Mouse (Mus musculus) retina, postnatal 7 days (tissue): ENCODE data around the gene Unc13d.

Source experiments
- DNase-seq: peaks from one replicate; pipeline ENCODE4 v3.0.0-alpha.2; 2012; ENCODE audit warnings: low read depth, low spot score

Unc13d gene

DNA sequence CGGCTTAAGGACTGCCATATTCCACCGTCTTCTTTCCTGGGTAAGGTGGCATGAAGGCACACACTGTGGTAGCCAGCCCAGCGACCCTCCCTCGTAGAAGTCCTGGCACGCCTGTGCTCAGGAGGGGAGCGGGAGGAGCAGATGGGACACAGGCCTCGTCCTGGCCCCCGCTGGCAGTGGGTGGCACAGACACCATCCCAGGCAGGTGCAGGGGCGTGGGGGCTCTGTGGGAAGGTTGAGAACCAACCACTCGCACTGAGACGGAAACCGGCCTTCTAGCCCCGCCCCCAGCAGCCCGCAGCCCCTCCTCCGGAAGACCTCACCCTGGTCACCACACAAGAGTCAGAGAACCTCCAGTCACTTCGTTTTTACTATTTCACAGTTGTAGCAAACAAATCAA lies 460 bp upstream of the Unc13d start:
- no peak for DNase-seq

DNA sequence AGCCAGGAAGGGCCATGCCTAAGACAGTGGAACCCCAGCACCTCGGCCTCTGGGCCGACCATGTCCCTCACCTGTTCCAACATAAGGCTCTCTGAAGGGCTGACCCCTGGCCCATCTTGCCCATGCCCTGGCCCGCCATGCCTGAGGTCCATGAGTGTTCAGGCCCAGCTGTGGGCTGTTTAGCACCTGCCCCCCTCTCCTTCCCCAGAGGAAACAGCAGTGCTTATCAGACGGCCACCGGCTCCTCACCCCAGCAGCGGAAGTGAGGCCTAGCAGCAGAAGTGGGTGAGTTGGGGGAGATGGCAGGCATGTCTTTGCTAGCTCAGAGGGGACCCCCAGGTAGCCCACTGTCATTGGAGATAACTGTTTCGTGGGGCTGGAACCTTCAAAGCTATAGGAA lies 925 bp downstream of the Unc13d start:
- DNase-seq, result no peak

DNA sequence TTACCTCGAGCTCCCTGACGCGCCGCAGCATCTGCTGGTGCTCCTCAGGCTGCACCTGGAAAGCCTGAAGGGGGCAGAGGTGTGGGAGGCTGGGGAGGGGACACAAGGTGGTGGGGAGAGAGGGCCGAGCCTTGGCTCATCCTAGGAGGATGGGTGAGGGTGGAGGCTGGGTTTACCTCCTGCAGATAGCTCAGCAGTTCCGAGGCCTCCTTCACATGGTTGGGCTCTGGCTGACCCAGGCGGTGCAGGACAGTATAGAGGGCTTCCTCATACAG lies 1.6 kb downstream of the Unc13d start:
- no peak for DNase-seq

DNA sequence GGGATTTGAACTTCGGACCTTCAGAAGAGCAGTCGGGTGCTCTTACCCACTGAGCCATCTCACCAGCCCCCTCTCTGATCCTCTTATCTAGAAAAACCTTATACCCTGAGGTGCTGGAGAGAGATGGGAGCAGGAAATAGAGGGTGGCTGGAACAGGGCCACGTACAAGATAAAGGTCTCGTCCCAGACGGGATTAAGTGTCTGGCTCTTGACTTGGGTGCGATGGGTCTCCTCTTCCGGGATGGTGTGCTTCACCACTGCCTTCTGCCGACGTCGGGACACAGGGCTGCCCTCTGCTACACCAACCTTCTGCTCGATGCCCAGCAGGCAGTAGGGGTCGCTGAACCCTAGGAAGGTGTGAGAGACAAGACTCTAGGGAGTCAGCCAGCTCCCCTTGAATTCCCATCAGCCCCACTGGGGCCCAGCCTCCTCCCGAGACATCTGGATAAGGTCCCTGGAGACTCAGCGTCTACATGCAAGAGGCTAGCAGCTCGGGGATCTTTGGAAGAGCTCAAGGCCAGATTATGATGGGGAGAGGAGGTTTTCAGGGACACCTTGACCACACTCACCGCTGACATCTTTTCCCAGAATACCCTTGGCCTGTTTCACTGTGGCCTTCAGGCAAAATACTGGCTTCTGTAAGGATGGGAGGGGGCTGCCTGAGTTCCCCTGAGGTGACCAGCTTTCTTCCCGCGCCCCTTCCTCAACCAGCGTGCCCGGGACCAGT lies 2.1 kb downstream of the Unc13d start:
- DNase-seq, result no peak

DNA sequence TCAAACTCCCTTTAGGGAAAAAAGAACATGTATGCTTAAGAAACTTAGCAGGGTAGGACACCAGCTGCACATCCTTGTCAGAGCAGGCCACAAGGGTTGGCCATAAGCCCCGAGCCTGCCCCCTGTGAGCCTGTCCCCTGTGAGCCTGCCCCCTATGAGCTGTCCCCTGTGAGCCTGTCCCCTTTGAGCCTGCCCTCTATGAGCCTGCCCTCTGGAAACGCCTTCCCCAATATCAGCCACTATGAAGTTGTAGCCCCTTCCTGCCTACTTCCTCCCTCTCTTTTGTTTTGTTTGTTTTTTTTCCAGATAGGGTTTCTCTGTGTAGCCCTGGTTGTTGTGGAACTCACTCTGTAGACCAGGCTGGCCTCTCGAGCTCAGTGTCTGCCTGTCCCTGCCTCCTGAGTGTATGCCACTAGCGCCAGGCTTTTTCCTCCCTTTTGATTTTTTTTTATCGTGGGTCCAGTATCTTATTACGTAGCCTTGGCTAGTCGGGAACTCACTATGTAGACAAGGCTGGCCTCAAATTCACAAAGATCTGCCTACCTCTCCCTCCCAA lies 3.2 kb downstream of the Unc13d start:
- DNase-seq, result no peak

DNA sequence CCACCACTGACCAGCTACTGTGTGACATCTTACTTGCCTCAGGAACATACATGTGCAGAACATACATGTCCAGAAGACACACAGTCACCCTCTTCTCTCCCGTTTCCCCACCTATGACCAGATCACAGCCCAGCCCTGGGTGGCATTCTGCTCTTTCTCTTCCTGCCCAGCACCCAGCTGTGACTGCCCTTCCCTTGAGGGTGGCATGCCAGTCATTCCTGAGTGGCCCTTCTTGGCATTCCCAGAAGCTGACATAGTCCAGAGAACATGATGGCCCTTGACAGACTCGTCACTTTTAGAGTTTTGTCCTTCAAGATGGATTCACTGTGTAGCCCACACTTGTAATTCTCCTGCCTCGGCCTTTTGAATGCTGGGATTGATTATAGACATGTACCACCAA lies 5.2 kb downstream of the Unc13d start:
- DNase-seq, result no peak

DNA sequence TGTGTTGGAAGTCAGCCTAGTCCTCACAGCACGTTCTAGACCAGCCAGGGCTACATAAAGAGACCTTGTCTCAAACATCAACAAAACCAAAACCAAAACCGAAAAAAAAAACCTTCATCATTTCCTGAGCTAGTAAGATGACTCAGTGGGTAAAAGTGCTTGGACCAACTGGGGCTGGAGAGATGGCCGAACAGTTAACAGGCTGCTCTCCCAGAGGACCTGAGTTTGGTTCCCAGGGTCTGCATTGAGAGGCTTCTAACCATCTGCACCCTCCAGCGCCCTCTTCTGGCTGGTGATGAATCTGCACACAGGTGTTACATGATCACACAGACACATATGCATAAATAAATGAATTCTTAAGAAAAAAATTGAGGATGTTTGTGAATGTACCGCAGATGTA lies 6.3 kb downstream of the Unc13d start:
- DNase-seq, result no peak

DNA sequence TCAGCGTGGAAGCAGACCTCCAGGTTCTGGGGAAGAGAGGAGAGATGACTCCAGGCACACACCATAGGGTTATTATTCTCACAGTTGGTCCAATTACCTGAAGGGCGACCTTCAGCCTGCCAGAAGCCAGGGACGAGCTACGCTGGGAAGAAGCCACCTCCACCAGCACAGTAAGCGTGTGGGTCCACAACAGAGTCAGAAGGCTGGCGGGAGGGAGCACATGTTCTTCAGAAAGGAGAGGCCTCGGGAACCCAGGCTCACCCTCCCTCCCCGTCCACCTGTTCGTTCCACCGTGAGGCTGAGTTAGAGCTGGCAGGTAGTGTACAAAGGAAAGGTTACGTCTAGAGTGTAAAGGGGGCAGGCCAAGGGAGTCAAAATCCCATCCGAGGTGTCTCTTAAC lies 12.4 kb downstream of the Unc13d start:
- no peak for DNase-seq

DNA sequence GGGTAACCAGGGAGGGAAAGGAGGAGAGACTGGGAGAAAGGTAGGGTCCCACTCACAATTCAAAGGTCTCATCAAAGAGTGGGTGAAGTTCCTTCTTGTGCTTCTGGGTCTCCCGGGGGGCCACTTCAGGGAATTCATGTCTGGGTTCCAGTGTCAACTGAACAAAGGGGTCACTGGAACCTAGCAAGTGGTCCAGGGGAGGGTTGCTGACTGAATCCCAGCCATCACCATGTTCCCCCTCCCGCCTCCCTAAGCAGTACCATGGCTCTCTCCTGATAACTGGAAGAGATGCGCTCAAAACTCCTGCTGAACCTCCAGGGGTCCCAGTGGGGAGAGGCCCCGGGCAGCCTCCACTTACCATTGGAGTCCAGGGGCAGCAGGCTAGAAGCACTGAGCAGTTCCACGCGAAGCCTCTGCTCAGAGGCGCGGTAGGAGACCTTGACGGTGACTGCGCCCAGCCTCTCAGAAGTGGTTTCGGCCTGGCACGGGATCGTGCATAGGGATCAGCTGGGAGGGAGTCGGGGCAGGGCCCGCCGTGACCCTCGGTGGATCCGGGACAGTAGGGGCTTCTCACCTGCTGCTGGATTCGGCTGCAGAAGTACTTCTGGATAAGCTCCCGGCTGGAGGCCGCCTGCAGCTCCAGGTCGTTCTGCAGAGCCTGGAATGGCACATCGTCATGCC lies 13.4 kb downstream of the Unc13d start:
- no peak for DNase-seq

DNA sequence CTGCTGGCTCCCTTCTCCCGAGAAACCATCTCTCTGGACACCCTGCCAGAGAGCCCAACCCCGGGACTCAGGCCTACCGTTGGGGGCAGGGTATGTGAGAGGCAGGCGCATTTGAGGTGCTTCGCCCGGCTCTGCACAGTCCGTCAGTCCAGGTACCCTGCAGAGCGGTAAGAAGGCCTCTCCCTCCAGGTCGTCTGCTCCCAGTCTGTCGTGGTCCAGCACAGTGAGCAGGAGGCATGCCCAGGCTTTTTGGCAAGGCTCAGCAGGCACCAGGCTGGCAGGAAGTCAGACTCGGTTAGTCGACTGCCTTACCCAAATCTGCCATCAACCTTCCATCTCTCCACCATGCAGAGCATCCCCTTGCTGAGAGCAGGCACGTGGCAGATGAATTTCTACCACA lies 14.2 kb downstream of the Unc13d start:
- DNase-seq, result no peak

DNA sequence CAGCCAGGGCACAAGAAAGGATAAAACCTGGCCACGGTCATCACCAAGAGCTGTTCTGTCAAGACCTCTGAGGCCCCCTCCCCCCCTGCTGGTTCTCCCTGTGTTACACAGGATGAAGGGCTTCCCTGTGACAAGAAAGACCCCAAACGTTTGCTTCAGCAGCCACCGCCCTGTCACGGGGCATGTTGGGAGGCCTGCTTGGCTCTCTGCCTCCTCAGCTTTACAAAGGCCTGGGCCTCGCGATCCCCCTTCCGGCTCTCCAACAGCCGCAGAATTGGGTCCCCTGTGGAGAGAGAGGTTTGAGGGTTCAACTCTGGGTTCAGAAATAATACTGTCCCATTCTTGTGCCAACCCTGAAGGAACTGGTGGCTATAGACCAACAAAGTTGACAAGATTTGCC lies 15.2 kb downstream of the Unc13d start:
- no peak for DNase-seq

DNA sequence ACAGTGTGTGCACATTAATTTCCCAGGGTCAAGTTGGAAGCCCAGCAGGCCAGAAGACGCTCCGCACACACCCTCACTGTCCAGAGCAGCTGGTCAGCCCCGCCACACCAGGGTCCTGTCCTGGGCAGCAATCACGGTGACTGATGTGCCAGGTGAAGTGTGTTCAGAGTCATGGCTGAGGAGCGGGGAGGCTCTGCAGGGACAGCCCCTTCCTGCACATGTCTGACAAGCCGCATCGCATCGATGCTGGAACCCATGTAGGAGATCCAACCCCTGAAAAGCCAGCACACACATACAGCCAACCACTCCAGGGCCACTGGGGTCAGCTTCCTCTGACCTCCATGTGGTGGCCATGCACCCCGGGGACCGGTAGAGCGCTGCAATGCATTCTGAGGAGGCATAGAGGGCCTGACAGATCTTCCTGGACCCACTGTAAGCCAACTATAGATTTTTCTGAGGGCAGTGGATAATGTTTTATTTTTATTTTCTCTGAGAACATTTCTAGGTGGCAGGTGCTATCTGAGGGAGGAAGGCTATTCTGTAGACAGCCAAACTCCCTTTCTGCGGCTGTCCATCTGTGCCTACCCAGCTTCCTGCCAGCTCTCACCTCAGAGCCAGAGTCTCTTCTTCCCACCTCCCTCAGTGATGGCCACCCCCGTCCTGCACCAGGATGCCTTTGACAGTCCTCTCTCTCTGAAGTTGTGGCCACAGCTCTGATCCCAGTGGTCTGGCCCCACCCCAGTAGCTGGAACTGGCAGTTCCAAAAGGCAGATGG lies 15.9 kb downstream of the Unc13d start:
- no peak for DNase-seq

DNA sequence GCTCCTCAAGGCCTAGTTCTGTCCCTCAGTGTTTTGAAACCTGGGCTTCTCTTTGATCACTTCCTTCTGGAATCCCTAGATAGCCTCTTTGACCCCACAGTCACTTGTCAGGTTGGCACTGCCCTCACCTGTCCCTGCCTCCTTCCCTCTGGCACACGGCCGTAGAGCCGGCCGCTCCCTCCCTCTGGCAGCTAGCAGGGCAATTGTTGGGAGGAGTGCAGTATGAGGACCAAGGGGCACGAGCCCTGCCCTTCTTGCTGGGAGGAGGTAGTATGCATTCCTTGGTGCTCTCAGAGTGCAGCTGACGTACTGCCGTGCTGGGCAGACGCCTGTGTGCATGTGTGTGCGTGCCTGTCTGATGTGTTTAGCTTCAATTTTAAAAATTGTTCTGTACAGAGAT lies 17.2 kb downstream of the Unc13d start:
- no peak for DNase-seq

DNA sequence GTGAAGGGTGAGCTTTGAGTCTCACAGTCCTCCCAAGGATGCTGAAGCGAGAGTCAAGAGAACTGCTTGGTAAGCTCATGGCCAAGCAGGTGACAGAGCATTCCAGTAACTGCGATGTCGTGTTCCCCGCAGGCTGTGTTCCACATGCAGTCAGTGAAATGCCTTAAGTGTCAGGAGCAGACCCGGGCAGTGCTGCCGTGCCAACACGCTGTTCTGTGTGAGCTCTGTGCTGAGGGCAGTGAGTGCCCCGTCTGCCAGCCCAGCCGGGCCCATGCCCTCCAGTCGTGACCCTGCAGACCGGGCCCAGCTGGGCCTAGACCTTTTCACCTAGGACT lies 18.1 kb downstream of the Unc13d start:
- DNase-seq, result no peak

DNA sequence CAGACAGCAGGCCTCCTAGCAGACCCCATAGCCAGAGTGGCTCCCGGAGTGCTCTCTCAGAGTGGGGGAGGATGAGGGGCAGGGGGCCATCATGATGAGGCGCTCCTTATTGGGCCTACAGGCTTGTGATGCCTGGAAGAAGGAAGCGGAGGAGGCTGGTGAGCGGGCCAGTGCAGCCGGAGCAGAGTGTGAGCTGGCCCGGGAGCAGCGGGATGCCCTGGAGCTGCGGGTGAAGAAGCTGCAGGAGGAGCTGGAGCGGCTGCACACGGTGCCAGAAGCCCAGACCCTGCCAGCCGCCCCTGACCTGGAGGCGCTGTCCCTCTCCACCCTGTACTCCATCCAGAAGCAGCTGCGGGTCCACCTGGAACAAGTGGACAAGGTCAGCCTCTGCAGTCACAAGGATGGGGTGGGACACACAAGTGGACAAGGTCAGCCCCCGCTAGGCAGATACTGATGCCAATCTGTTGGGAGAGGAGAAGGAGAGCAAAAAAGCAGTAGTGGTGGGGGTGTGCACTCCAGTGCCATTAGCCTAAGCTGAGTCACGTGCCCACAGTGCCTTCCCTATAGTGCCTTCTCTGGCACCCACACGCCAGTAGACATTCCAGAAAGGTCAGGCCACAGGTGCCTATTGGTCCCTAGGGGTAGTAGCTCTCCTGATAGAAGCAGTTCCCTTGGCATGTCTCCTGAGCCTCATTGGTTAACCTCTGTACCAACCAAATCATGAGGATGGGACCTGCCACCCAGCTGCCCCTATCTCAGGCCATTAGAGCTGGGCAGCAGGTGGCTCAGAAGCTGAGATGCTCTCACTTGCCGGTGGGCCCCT lies 18.7 kb downstream of the Unc13d start:
- DNase-seq, result no peak

DNA sequence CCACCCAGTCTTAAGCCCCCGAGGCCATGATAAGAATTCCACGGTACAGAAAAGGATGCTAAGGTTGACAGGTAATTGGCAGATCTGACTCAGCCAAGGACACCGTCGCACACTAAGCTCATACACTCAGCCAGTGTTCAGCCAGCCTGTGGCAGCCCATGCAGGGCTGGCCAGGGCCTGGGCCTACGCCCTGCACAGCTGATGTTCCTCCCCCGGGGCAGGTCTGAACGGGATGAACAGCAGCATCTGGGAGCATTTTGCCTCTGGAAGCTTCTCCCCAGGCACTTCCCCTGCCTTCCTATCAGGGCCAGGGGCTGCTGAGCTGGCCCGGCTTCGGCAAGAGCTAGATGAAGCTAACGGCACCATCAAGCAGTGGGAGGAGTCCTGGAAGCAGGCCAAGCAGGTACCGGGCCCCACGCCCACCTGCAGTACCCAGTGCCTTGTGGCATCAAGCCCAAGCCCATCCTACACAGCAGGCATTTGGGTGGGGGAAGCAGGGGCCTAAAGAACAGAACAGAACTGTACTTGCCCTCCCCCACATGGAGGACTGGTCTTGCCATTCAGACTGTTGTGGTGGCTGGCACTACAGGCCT lies 19.6 kb downstream of the Unc13d start:
- DNase-seq, result no peak

DNA sequence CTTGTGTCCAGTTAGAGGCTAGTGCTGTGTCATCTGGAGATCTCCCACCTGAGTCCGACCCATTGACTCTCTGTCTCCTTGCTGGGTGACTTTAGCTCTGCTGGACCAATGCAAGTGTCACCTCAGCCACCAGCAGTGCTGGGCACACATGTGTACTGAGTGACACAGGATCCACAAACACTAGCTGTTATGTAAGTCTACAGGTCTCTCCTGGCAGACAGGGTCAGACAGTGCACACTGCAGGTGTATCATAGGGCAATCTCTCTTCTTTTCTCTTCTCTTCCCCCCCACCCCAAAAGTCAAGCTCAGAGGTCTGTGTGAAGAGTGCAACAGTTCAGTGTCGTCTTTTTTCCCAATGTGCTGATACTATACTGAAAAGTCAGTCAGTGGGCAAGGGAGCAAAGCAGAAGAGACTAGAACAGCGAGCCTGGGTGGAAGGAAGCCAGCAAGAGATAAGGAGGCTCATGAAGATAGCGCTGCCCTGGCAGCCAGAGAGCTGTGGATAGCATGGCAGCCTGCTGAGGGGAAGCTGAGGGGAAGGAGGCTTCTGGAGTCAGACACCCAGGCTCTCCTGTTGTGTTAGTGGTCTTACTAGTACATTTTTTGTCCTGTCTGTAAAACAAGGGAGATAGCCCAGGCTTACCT lies 20.4 kb downstream of the Unc13d start:
- no peak for DNase-seq

DNA sequence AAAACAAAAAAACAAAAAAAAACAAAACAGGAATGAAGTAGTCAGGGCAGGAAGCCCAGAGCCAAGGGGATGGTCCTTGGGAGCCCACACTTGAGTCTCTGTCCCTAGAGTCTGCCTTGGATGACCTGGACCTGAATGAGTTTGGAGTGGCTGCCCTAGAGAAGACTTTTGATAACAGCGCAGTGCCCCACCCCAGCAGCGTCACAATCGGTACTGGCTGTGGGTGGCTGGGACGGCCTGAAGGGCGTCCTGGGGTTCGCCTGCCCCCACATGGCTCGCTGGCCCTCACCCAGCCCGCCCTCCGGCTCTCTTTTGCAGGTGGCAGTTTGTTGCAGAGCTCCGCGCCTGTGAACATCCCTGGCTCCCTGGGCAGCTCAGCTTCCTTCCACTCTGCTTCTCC lies 21.9 kb downstream of the Unc13d start:
- no peak for DNase-seq

DNA sequence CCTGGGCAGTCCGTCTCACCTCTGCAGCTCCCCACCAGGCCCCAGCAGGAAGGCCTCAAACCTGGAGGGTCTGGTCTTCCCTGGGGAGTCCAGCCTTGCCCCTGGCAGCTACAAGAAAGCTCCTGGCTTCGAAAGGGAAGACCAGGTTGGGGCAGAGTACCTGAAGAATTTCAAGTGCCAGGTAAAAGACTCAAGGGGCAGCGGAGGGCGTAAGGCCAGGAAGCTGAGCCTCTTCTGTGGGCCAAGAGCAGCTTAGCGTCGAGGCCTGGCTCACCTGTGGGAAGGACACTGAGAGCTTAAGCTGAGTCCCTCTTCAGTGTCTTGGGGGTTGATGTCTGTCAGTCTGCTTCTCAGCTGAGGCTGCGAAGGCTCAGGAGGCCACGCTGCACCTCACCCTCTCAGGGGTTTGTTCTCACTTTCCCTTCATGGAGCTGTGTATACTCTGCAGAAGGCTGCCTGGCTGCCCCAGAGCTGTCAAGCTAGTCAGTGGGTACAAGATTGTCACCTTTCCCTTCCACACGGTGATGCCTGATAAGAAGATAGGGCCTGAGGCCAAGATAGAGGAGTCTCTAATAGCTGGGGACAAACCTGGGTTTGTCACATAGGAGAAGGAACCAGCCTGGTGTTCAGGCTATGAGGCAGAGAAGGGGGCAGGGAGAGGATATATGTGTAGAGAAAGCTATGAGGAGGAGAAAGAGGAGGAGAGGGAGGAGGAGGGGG lies 24.1 kb downstream of the Unc13d start:
- no peak for DNase-seq

DNA sequence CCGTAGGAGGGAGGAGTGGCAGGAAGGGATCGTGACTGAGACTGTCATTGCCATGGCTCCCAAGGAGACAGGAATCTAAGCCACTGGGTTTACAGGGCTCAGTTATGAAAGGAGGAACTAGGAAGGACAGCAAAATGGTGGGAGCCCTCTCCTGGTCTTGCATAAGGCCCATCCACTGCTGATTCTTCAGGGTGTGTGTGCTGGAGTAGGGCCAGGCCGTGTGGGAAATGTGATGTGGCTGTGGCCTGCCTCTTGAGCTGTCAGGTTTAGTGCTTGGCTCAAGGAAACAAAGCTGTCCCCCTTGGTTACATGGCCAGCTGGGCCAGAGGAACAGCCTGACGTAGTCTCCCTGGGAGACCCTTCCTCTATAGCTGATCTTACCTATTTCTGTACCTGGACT lies 27.6 kb downstream of the Unc13d start:
- no peak for DNase-seq

DNA sequence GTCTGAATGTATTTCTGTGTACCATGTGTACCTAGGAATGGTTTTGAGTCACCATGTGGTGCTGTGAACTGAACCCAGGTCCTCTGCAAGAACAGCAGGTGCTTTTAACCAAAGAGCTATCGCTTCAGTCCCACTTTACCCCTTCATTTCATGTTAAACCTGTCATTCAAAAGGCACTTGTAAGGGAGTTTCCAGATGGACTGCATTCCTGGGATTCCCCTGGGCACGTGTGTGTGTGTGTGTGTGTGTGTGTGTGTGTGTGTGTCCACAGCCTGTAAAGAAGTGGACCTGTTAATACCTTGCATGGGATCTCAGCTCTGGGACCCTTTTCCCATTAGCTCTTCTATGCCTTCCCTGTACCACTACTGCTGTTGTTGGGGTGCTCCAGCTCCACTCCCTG lies 28.2 kb downstream of the Unc13d start:
- DNase-seq, result no peak
